30 mouse cellular contexts compared by ENCODE assay signal in the genomic region with DNA sequence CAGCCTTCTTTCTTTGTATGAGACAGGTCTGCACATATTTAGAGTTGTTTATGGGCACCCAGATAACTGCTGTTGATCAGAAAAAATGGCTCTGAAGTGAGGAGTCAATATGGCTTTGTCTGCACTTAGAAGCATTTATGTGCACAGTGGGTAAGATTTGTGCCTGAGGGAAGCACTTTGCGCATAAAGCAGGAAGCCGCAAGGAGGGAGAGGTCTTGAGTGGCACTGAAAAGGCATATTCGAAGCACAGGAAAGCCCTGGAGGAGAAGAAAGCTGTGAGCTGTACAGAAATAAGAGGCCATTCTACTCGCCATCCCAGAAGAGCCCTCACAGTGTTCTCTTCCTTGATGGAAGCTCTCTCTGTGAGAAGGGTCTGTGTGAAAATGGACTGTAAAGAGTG. TPM values are rescaled to one million over a fixed set of nuclear protein-coding genes. Genes with fewer than 3 reads are reported as not detected.
DNase-seq lines count a peak whose midpoint lies in the region; ATAC-seq and TF ChIP-seq lines count a peak whose summit lies in the region.
"Had no signal": no experiment of that assay in that cellular context is flagged by ENCODE, and none has a peak within 500 bp of the region (broad histone marks: within the 10 kb centered on the region; RNA-seq: fewer than 3 reads in every experiment).

No protein-coding gene starts in this region.

- no peaks in the 10 kb centered on the region for H3K9me3 ChIP-seq in neural tube, embryonic 12.5 days
- H3K9me3 ChIP-seq in neural tube, embryonic 14.5 days (ENCODE audit: control insufficient read depth, low read length): no peaks in the 10 kb centered on the region
- H3K9me3 ChIP-seq: embryonic facial prominence, embryonic 13.5 days; embryonic facial prominence, embryonic 15.5 days; forebrain, embryonic 10.5 days; forebrain, embryonic 12.5 days had no signal

- no peak for TF ChIP-seq CTCF in brain, embryonic 14.5 days (IDR thresholded peaks at IDR 0.05; ENCODE audit: borderline replicate concordance, extremely low read depth, insufficient read depth, insufficient read length)

- H3K9ac ChIP-seq in neural tube, embryonic 12.5 days: no peak overlapping the region
- no peak overlapping the region for H3K9ac ChIP-seq in neural tube, embryonic 14.5 days (replicated peaks; ENCODE audit: low read depth, low read length)
- H3K9ac ChIP-seq: embryonic facial prominence, embryonic 13.5 days; embryonic facial prominence, embryonic 15.5 days; forebrain, embryonic 12.5 days had no signal

- H3K4me2 ChIP-seq in neural tube, embryonic 12.5 days (replicated peaks): no peak overlapping the region
- H3K4me2 ChIP-seq in neural tube, embryonic 14.5 days (ENCODE audit: low read depth, low read length): no peak overlapping the region
- H3K4me2 ChIP-seq: embryonic facial prominence, embryonic 13.5 days; embryonic facial prominence, embryonic 15.5 days; forebrain, embryonic 12.5 days had no signal

- no peaks in the 10 kb centered on the region for H3K27me3 ChIP-seq in neural tube, embryonic 12.5 days (replicated peaks)
- H3K27me3 ChIP-seq in neural tube, embryonic 14.5 days (ENCODE audit: control insufficient read depth, insufficient read depth, low read length): no peaks in the 10 kb centered on the region
- H3K27me3 ChIP-seq: embryonic facial prominence, embryonic 13.5 days; embryonic facial prominence, embryonic 15.5 days; forebrain, embryonic 12.5 days had no signal

- peak; percentile 52 for DNase-seq in heart, adult 11 months
- no peak for DNase-seq in heart, adult 18-20 months
- DNase-seq in neural tube, embryonic 10.5 days (ENCODE audit: extremely low spot score, low spot score): no peak
- DNase-seq in brain, embryonic 14.5 days (ENCODE audit: low read depth): peak; percentile 14
- DNase-seq in gastrocnemius, adult 18-20 months (ENCODE audit: low spot score): no peak
- DNase-seq in B cell, adult 2 months: no peak
- DNase-seq: adrenal gland, adult 2 months; adrenal gland, postnatal 10 days; adrenal gland, postnatal 25 days; cerebellum, adult 11-12 months; cerebellum, adult 2 months; cerebellum, adult 9-10 months; cerebellum, postnatal 14 days; cerebellum, postnatal 36 days; embryo, embryonic 11 days had no signal

- TF ChIP-seq POLR2A in brain, embryonic 14.5 days (IDR thresholded peaks at IDR 0.05; ENCODE audit: borderline replicate concordance, extremely low read depth, insufficient read depth, insufficient read length, poor library complexity, severe bottlenecking): no peak

- ATAC-seq in neural tube, embryonic 12.5 days (ENCODE audit: low FRiP score, low read depth): peak; percentile 25; the same call in 1 of the 2 replicates
- ATAC-seq in neural tube, embryonic 14.5 days (ENCODE audit: low read depth): peak; percentile 33; the same call in 1 of the 2 replicates
- ATAC-seq: forebrain, embryonic 14.5 days; forebrain, embryonic 16.5 days had no signal

- no peak overlapping the region for H3K4me3 ChIP-seq in neural tube, embryonic 12.5 days
- H3K4me3 ChIP-seq in neural tube, embryonic 14.5 days (ENCODE audit: low read depth, low read length): no peak overlapping the region
- H3K4me3 ChIP-seq: embryonic facial prominence, embryonic 13.5 days; embryonic facial prominence, embryonic 15.5 days; erythroblast, embryonic 14.5 days; forebrain, embryonic 10.5 days; forebrain, embryonic 12.5 days had no signal

- no peaks in the 10 kb centered on the region for H3K4me1 ChIP-seq in neural tube, embryonic 12.5 days
- H3K4me1 ChIP-seq in neural tube, embryonic 14.5 days (ENCODE audit: control insufficient read depth, insufficient read depth, low read length): no peaks in the 10 kb centered on the region
- H3K4me1 ChIP-seq: embryonic facial prominence, embryonic 13.5 days; embryonic facial prominence, embryonic 15.5 days; forebrain, embryonic 10.5 days; forebrain, embryonic 12.5 days had no signal

- H3K36me3 ChIP-seq in neural tube, embryonic 12.5 days: no peaks in the 10 kb centered on the region
- no peaks in the 10 kb centered on the region for H3K36me3 ChIP-seq in neural tube, embryonic 14.5 days (ENCODE audit: control insufficient read depth, insufficient read depth, low read length)
- H3K36me3 ChIP-seq: embryonic facial prominence, embryonic 13.5 days; embryonic facial prominence, embryonic 15.5 days; forebrain, embryonic 10.5 days; forebrain, embryonic 12.5 days had no signal

- 71% methylated on average over 4 of the region's 4 CpGs for WGBS in neural tube, embryonic 12.5 days
- 67% methylated on average over 4 of the region's 4 CpGs for WGBS in neural tube, embryonic 14.5 days

- H3K27ac ChIP-seq in neural tube, embryonic 12.5 days: no peak overlapping the region
- no peak overlapping the region for H3K27ac ChIP-seq in neural tube, embryonic 14.5 days (ENCODE audit: low read depth, low read length)
- H3K27ac ChIP-seq: embryonic facial prominence, embryonic 13.5 days; embryonic facial prominence, embryonic 15.5 days; forebrain, embryonic 10.5 days; forebrain, embryonic 12.5 days had no signal

RNA-seq across cellular contexts. Expression of a gene that starts 31.5 kb away (rescaled TPM):
- total RNA-seq in heart, adult 18-20 months (2021): not detected
- polyA plus RNA-seq in neural tube, embryonic 12.5 days (2016; fragmentation: Nextera tagmentation; extraction: Ambion mirVana): 64.6 and 70.2 TPM in 2 replicates
- polyA plus RNA-seq in brain, embryonic 14.5 days (2012; rRNA removed): 166 and 218 TPM in 2 replicates
- 152 and 182 TPM in 2 replicates for polyA plus RNA-seq in neural tube, embryonic 14.5 days (2014; fragmentation: Nextera tagmentation; extraction: Ambion mirVana)
- not detected for total RNA-seq in gastrocnemius, adult 18-20 months (2021)
- total RNA-seq: common myeloid progenitor, adult 5-6 weeks; MEL had no signal
- polyA plus RNA-seq: erythroblast, embryonic 14.5 days had no signal

RNA-seq across cellular contexts. Expression of a gene that starts 39.7 kb away (rescaled TPM):
- total RNA-seq in heart, adult 18-20 months (2021): not detected
- not detected in 2 replicates for polyA plus RNA-seq in neural tube, embryonic 12.5 days (2016; fragmentation: Nextera tagmentation; extraction: Ambion mirVana)
- polyA plus RNA-seq in brain, embryonic 14.5 days (2012; rRNA removed): not detected in 2 replicates
- not detected in 2 replicates for polyA plus RNA-seq in neural tube, embryonic 14.5 days (2014; fragmentation: Nextera tagmentation; extraction: Ambion mirVana)
- not detected for total RNA-seq in gastrocnemius, adult 18-20 months (2021)
- total RNA-seq: adrenal gland, adult 2 months; adrenal gland, postnatal 10 days; adrenal gland, postnatal 25 days; adrenal gland, postnatal 4 days; common myeloid progenitor, adult 5-6 weeks; ES-E14; MEL had no signal
- polyA plus RNA-seq: adrenal gland, adult 2 months; C2C12; cerebellum, adult 2 months; embryonic facial prominence, embryonic 11.5 days; embryonic facial prominence, embryonic 13.5 days; embryonic facial prominence, embryonic 15.5 days; erythroblast, embryonic 14.5 days; forebrain, embryonic 10.5 days; forebrain, embryonic 12.5 days; forebrain, embryonic 14.5 days; forebrain, embryonic 16.5 days had no signal

Comparison
In these comparisons a context has a peak if more than half of its experiments do, and no peak if none do; other contexts are left out.
1. DNase-seq: peak in heart, adult 11 months (single experiment) and brain, embryonic 14.5 days (single experiment); none in heart, adult 18-20 months (0 of 2), neural tube, embryonic 10.5 days (single experiment), gastrocnemius, adult 18-20 months (single experiment) and B cell, adult 2 months (0 of 2).